Mouse (Mus musculus): ENCODE measurements around the gene Gm10306. TPM values are rescaled to one million over a fixed set of nuclear protein-coding genes. Genes with fewer than 3 reads are reported as not detected.

Gene Gm10306
- not detected in 2 replicates for polyA plus RNA-seq (2011; ENCODE audit: insufficient read depth, insufficient read length, low read depth, missing spikeins)

GRCm38 (mm10) chr4:94556265-94557054 is at the start of gene Gm10306, which contains the start of gene Caap1:
Gene Gm10306 (plus strand): TSS chr4:94556546.
Gene Caap1 (minus strand): TSS chr4:94556796.
- H3K27ac ChIP-seq (ENCODE audit: insufficient read depth, low read length) = no peak within 1 kb of the TSS
- no peaks in the 10 kb centered on the region for H3K9me3 ChIP-seq (replicated peaks; ENCODE audit: control insufficient read depth, insufficient read depth, low read length, poor library complexity, severe bottlenecking)
- H3K4me3 ChIP-seq (ENCODE audit: low read depth, low read length) = peak within 1 kb of the TSS; percentile 79

GRCm38 (mm10) chr4:94515366-94515765 is 41.0 kb upstream of the Gm10306 start:
- H3K9ac ChIP-seq (ENCODE audit: low read depth, poor library complexity, severe bottlenecking) = no peak overlapping the region
- H3K4me1 ChIP-seq (ENCODE audit: control insufficient read depth, insufficient read depth, low read length) = no peaks in the 10 kb centered on the region
- TF ChIP-seq EP300 (IDR thresholded peaks at IDR 0.05; ENCODE audit: insufficient read depth, low read depth, low read length) = no peak
- H3K4me3 ChIP-seq (ENCODE audit: low read depth, low read length) = no peak overlapping the region
- H3K9me3 ChIP-seq (replicated peaks; ENCODE audit: control insufficient read depth, insufficient read depth, low read length, poor library complexity, severe bottlenecking) = no peaks in the 10 kb centered on the region
- no peaks in the 10 kb centered on the region; the same call in 1 of the 2 replicates for H3K36me3 ChIP-seq (ENCODE audit: control insufficient read depth, insufficient read depth, low read length, poor library complexity, severe bottlenecking)
- H3K27ac ChIP-seq (ENCODE audit: insufficient read depth, low read length) = no peak overlapping the region
- no peaks in the 10 kb centered on the region for H3K27me3 ChIP-seq (ENCODE audit: control insufficient read depth, insufficient read depth, low read length, poor library complexity, severe bottlenecking)

More at GRCm38 (mm10) chr4:94556265-94557054, at the start of gene Gm10306, which contains the start of gene Caap1:
- H3K4me1 ChIP-seq (ENCODE audit: control insufficient read depth, insufficient read depth, low read length) = no peaks in the 10 kb centered on the region
- H3K36me3 ChIP-seq (ENCODE audit: control insufficient read depth, insufficient read depth, low read length, poor library complexity, severe bottlenecking) = no peaks in the 10 kb centered on the region
- TF ChIP-seq CTCF (IDR thresholded peaks at IDR 0.05; ENCODE audit: low read depth, low read length) (no peak), POLR2A (IDR thresholded peaks at IDR 0.05; ENCODE audit: insufficient read depth, low read length) (peak; percentile 65)
- H3K27me3 ChIP-seq (ENCODE audit: control insufficient read depth, insufficient read depth, low read length, poor library complexity, severe bottlenecking) = no peaks in the 10 kb centered on the region
- peak within 1 kb of the TSS; percentile 81 for H3K9ac ChIP-seq (ENCODE audit: low read depth, poor library complexity, severe bottlenecking)

- Histone ChIP-seq H3K36me3 (ENCODE audit: control insufficient read depth, insufficient read depth, low read length, poor library complexity, severe bottlenecking) (no peaks in the 10 kb centered on the region; the same call in 1 of the 2 replicates), H3K4me1 (ENCODE audit: control insufficient read depth, insufficient read depth, low read length) (no peaks in the 10 kb centered on the region), H3K4me3 (ENCODE audit: low read depth, low read length) (no peak overlapping the region), H3K9me3 (replicated peaks; ENCODE audit: control insufficient read depth, insufficient read depth, low read length, poor library complexity, severe bottlenecking) (no peaks in the 10 kb centered on the region), H3K27me3 (ENCODE audit: control insufficient read depth, insufficient read depth, low read length, poor library complexity, severe bottlenecking) (no peaks in the 10 kb centered on the region), H3K9ac (ENCODE audit: low read depth, poor library complexity, severe bottlenecking) (no peak overlapping the region), H3K27ac (ENCODE audit: insufficient read depth, low read length) (no peak overlapping the region)
- peak; percentile 5 for TF ChIP-seq CTCF (IDR thresholded peaks at IDR 0.05; ENCODE audit: low read depth, low read length)
- no peak for TF ChIP-seq EP300 (IDR thresholded peaks at IDR 0.05; ENCODE audit: insufficient read depth, low read depth, low read length)
- TF ChIP-seq POLR2A (IDR thresholded peaks at IDR 0.05; ENCODE audit: insufficient read depth, low read length) = no peak
Measured at GRCm38 (mm10) chr4:94517631-94518030, 38.7 kb upstream of the Gm10306 start.

GRCm38 (mm10) chr4:94523321-94523720 is 33.0 kb upstream of the Gm10306 start:
- H3K4me1 ChIP-seq (ENCODE audit: control insufficient read depth, insufficient read depth, low read length) = no peaks in the 10 kb centered on the region
- no peak overlapping the region for H3K9ac ChIP-seq (ENCODE audit: low read depth, poor library complexity, severe bottlenecking)
- no peaks in the 10 kb centered on the region for H3K9me3 ChIP-seq (replicated peaks; ENCODE audit: control insufficient read depth, insufficient read depth, low read length, poor library complexity, severe bottlenecking)
- no peak overlapping the region for H3K4me3 ChIP-seq (ENCODE audit: low read depth, low read length)
- TF ChIP-seq EP300 (IDR thresholded peaks at IDR 0.05; ENCODE audit: insufficient read depth, low read depth, low read length) = no peak
- no peak for TF ChIP-seq CTCF (IDR thresholded peaks at IDR 0.05; ENCODE audit: low read depth, low read length)
- TF ChIP-seq POLR2A (IDR thresholded peaks at IDR 0.05; ENCODE audit: insufficient read depth, low read length) = no peak
- no peaks in the 10 kb centered on the region for H3K36me3 ChIP-seq (ENCODE audit: control insufficient read depth, insufficient read depth, low read length, poor library complexity, severe bottlenecking)
- no peak overlapping the region for H3K27ac ChIP-seq (ENCODE audit: insufficient read depth, low read length)
- H3K27me3 ChIP-seq (ENCODE audit: control insufficient read depth, insufficient read depth, low read length, poor library complexity, severe bottlenecking) = no peaks in the 10 kb centered on the region

GRCm38 (mm10) chr4:94529448-94529847 is 26.9 kb upstream of the Gm10306 start:
- Histone ChIP-seq H3K27ac (ENCODE audit: insufficient read depth, low read length) (no peak overlapping the region), H3K9me3 (replicated peaks; ENCODE audit: control insufficient read depth, insufficient read depth, low read length, poor library complexity, severe bottlenecking) (no peaks in the 10 kb centered on the region), H3K4me1 (ENCODE audit: control insufficient read depth, insufficient read depth, low read length) (no peaks in the 10 kb centered on the region), H3K9ac (ENCODE audit: low read depth, poor library complexity, severe bottlenecking) (no peak overlapping the region), H3K27me3 (ENCODE audit: control insufficient read depth, insufficient read depth, low read length, poor library complexity, severe bottlenecking) (no peaks in the 10 kb centered on the region), H3K4me3 (ENCODE audit: low read depth, low read length) (no peak overlapping the region), H3K36me3 (ENCODE audit: control insufficient read depth, insufficient read depth, low read length, poor library complexity, severe bottlenecking) (no peaks in the 10 kb centered on the region)
- TF ChIP-seq EP300 (IDR thresholded peaks at IDR 0.05; ENCODE audit: insufficient read depth, low read depth, low read length) (no peak), CTCF (IDR thresholded peaks at IDR 0.05; ENCODE audit: low read depth, low read length) (no peak), POLR2A (IDR thresholded peaks at IDR 0.05; ENCODE audit: insufficient read depth, low read length) (no peak)

GRCm38 (mm10) chr4:94533205-94533604 is 23.1 kb upstream of the Gm10306 start:
- Histone ChIP-seq H3K27ac (ENCODE audit: insufficient read depth, low read length) (no peak overlapping the region), H3K27me3 (ENCODE audit: control insufficient read depth, insufficient read depth, low read length, poor library complexity, severe bottlenecking) (no peaks in the 10 kb centered on the region), H3K9ac (ENCODE audit: low read depth, poor library complexity, severe bottlenecking) (no peak overlapping the region), H3K4me3 (ENCODE audit: low read depth, low read length) (no peak overlapping the region), H3K36me3 (ENCODE audit: control insufficient read depth, insufficient read depth, low read length, poor library complexity, severe bottlenecking) (no peaks in the 10 kb centered on the region), H3K4me1 (ENCODE audit: control insufficient read depth, insufficient read depth, low read length) (no peaks in the 10 kb centered on the region), H3K9me3 (replicated peaks; ENCODE audit: control insufficient read depth, insufficient read depth, low read length, poor library complexity, severe bottlenecking) (no peaks in the 10 kb centered on the region)
- TF ChIP-seq POLR2A (IDR thresholded peaks at IDR 0.05; ENCODE audit: insufficient read depth, low read length) = no peak
- no peak for TF ChIP-seq EP300 (IDR thresholded peaks at IDR 0.05; ENCODE audit: insufficient read depth, low read depth, low read length)
- no peak for TF ChIP-seq CTCF (IDR thresholded peaks at IDR 0.05; ENCODE audit: low read depth, low read length)

All from ES-Bruce4 (cell line).